ENCODE assay signal across 8 mouse cellular contexts in the genomic region with DNA sequence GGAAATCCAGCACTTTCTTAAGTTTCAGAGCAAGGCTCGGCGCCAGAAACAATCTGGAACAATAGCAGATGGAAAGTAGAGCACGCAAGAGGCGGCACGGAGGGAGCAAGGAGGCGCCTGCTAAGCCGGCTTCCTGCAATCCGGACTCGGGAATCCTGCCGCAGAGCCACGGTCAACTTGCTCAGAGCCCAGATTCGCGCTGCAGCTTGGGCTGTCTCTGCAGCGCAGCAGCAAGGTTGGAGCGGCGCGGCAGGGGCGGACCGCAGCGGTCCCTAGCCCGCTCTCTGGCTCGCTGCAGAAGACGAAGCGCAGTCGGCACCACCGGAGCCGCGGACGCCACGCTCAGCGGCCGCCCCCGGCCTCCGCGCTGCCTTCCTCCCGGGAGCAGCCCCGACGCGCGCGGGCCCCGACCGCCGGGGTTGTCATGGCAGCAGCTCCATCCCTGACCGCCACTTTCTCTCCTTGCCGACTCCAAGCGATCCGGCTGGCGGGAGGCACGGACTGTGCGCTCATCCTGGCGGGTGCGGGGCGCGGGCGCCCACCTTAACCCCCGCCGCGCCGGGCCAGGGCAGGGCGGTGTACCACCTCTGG.
A peak's percentile ranks its signal among the peaks of the same experiment; 100 is the strongest.
DNase-seq lines count a peak whose midpoint lies in the region; ATAC-seq and TF ChIP-seq lines count a peak whose summit lies in the region.

No protein-coding gene starts in this region.

- no peak for TF ChIP-seq CTCF in ES-Bruce4 (IDR thresholded peaks at IDR 0.05; ENCODE audit: low read depth, low read length)

- H3K9ac ChIP-seq in ES-Bruce4 (ENCODE audit: low read depth, poor library complexity, severe bottlenecking): peak overlapping the region; percentile 41
- peak overlapping the region; percentile 65 for H3K9ac ChIP-seq in embryonic facial prominence, embryonic 14.5 days (ENCODE audit: low read depth, low read length)
- peak overlapping the region; percentile 79 for H3K9ac ChIP-seq in heart, embryonic 13.5 days

- H3K9me3 ChIP-seq in ES-Bruce4 (replicated peaks; ENCODE audit: control insufficient read depth, insufficient read depth, low read length, poor library complexity, severe bottlenecking): no peaks in the 10 kb centered on the region
- no peaks in the 10 kb centered on the region for H3K9me3 ChIP-seq in embryonic facial prominence, embryonic 14.5 days (ENCODE audit: control insufficient read depth, low read length)
- no peaks in the 10 kb centered on the region for H3K9me3 ChIP-seq in heart, embryonic 13.5 days

- ATAC-seq in embryonic facial prominence, embryonic 14.5 days (ENCODE audit: low read depth): peak; percentile 83
- ATAC-seq in heart, embryonic 13.5 days (ENCODE audit: extremely low read depth, insufficient number of reproducible peaks, low FRiP score, low TSS enrichment): peak; percentile 14; the same call in 1 of the 2 replicates

- 1% methylated on average over 13 of the region's 61 CpGs for WGBS in embryonic facial prominence, embryonic 14.5 days
- WGBS in heart, embryonic 13.5 days: under 1% methylated on average over 61 of the region's 61 CpGs

- peak overlapping the region; percentile 79 for H3K4me3 ChIP-seq in ES-Bruce4 (ENCODE audit: low read depth, low read length)
- peak overlapping the region; percentile 54 for H3K4me3 ChIP-seq in embryonic facial prominence, embryonic 14.5 days (ENCODE audit: low read depth, low read length)
- H3K4me3 ChIP-seq in heart, embryonic 13.5 days: peak overlapping the region; percentile 70

- TF ChIP-seq POLR2A in ES-Bruce4 (IDR thresholded peaks at IDR 0.05; ENCODE audit: insufficient read depth, low read length): no peak

- TF ChIP-seq EP300 in ES-Bruce4 (IDR thresholded peaks at IDR 0.05; ENCODE audit: insufficient read depth, low read depth, low read length): no peak

- no peaks in the 10 kb centered on the region for H3K36me3 ChIP-seq in ES-Bruce4 (ENCODE audit: control insufficient read depth, insufficient read depth, low read length, poor library complexity, severe bottlenecking)
- no peaks in the 10 kb centered on the region for H3K36me3 ChIP-seq in embryonic facial prominence, embryonic 14.5 days (ENCODE audit: control insufficient read depth, insufficient read depth, low read length)
- no peaks in the 10 kb centered on the region for H3K36me3 ChIP-seq in heart, embryonic 13.5 days

- H3K4me1 ChIP-seq in ES-Bruce4 (ENCODE audit: control insufficient read depth, insufficient read depth, low read length): no peaks in the 10 kb centered on the region
- no peaks in the 10 kb centered on the region; the same call in 1 of the 2 replicates for H3K4me1 ChIP-seq in embryonic facial prominence, embryonic 14.5 days (ENCODE audit: control insufficient read depth, insufficient read depth, low read length)
- H3K4me1 ChIP-seq in heart, embryonic 13.5 days: peaks cover 21% of the 10 kb centered on the region

- no peak overlapping the region for H3K27ac ChIP-seq in ES-Bruce4 (ENCODE audit: insufficient read depth, low read length)
- peak overlapping the region; percentile 82 for H3K27ac ChIP-seq in embryonic facial prominence, embryonic 14.5 days (replicated peaks; ENCODE audit: low read depth, low read length)
- H3K27ac ChIP-seq in heart, embryonic 13.5 days (replicated peaks): peak overlapping the region; percentile 70

- peak overlapping the region; percentile 91 for H3K4me2 ChIP-seq in embryonic facial prominence, embryonic 14.5 days (ENCODE audit: low read depth, low read length)
- H3K4me2 ChIP-seq in heart, embryonic 13.5 days: peak overlapping the region; percentile 96

- DNase-seq in adrenal gland, postnatal 25 days: peak; percentile 43
- peak; percentile 89 for DNase-seq in embryonic facial prominence, embryonic 14.5 days (ENCODE audit: low spot score)
- DNase-seq in layer of hippocampus, adult 9-11 months: peak; percentile 36
- DNase-seq in lung, postnatal 14 days: peak; percentile 14
- peak; percentile 66 for DNase-seq in right cerebral cortex, postnatal 4 days
- DNase-seq in MN1 (ENCODE audit: low spot score): no peak

- H3K27me3 ChIP-seq in ES-Bruce4 (ENCODE audit: control insufficient read depth, insufficient read depth, low read length, poor library complexity, severe bottlenecking): peaks cover 6% of the 10 kb centered on the region
- H3K27me3 ChIP-seq in embryonic facial prominence, embryonic 14.5 days (replicated peaks; ENCODE audit: control insufficient read depth, insufficient read depth, low read length): peaks cover 30% of the 10 kb centered on the region; the same call in 1 of the 2 replicates
- peaks cover 50% of the 10 kb centered on the region for H3K27me3 ChIP-seq in heart, embryonic 13.5 days (replicated peaks)
